Mouse (Mus musculus) embryonic fibroblast, embryonic 13.5 days (primary cell): Measurements from ENCODE around the gene Grin3b.

ENCODE experiments used
- CTCF ChIP-seq: IDR thresholded peaks from 2 replicates; pipeline ENCODE4 v1.5.1; 2011; ENCODE audit warnings: mild to moderate bottlenecking, control low read depth, low read length, moderate library complexity, borderline replicate concordance; ENCODE audit not compliant: insufficient read depth
- POLR2A ChIP-seq: IDR thresholded peaks from 2 replicates; pipeline ENCODE4 v1.6.1; 2011; ENCODE audit warnings: low read depth, mild to moderate bottlenecking, control low read depth, low read length, moderate library complexity

DNA sequence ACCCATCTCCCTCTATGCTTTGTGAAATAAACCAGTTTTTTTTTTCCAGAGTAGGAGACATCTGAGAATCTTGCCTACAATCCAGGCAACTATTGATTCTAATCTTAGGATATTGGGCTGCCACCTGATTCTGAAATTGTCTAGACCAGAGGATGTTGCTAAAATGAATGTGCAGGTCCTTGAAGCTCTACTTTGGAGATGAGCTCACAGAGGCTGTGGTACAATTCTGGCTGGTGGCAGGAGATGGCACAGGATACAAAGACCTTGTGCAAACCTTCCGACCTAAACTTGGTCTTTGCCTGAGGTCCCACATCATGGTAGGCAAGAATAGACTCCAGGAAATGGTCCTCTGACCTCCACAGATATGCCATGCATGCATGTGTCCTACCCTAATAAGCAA is 25.1 kb downstream of the Grin3b start:
- TF ChIP-seq CTCF (no peak), POLR2A (no peak; the same call in 1 of the 2 replicates)
